Mouse (Mus musculus): ENCODE measurements around the gene Plxnc1.

- no peak for TF ChIP-seq CTCF (conservative IDR thresholded peaks at IDR 0.05; ENCODE audit: insufficient read depth, insufficient read length, low read depth, low read length)
- TF ChIP-seq POLR2A (IDR thresholded peaks at IDR 0.05; ENCODE audit: low read depth, low read length): no peak
These were observed 567 bp downstream of the Plxnc1 start for GRCm38 (mm10) chr10:94943846-94944690.

Data from kidney, adult 2 months (tissue).